Mouse (Mus musculus): ENCODE measurements at regions not wholly inside any gene's neighbourhood (a gene's known extent, or its start where the extent isn't known, plus 50 kb on each side); places are given as distances from the start of the nearest gene placed in this dataset.

GRCm38 (mm10) chr6:120598471-120598870, 67.4 kb upstream of the Hdhd5 start:
- TF ChIP-seq EP300 (optimal IDR thresholded peaks at IDR 0.05) (peak; percentile 76), CTCF (IDR thresholded peaks at IDR 0.05; ENCODE audit: low read depth) (no peak)

All from stomach, postnatal 0 days (tissue).